Mouse (Mus musculus): Measurements from ENCODE around the gene Cercam. TPM values are rescaled to one million over a fixed set of nuclear protein-coding genes. Genes with fewer than 3 reads are reported as not detected.
A peak's percentile ranks its signal among the peaks of the same experiment; 100 is the strongest.

The Cercam gene
- polyA plus RNA-seq, 2 experiments = 28.1 to 53.7 TPM

- no peaks in the 10 kb centered on the region for H3K4me1 ChIP-seq (ENCODE audit: control insufficient read depth, insufficient read depth, low read length)
- H3K4me2 ChIP-seq (replicated peaks; ENCODE audit: low read depth, low read length, severe bottlenecking) = no peak overlapping the region
- no peak overlapping the region for H3K4me3 ChIP-seq (replicated peaks; ENCODE audit: low read length)
- no peak overlapping the region for H3K9ac ChIP-seq (ENCODE audit: low read depth, low read length, severe bottlenecking)
- no peak for ATAC-seq (ENCODE audit: low FRiP score, low read depth)
- H3K9me3 ChIP-seq (ENCODE audit: control insufficient read depth, low read length) = no peaks in the 10 kb centered on the region
- peaks cover 68% of the 10 kb centered on the region for H3K36me3 ChIP-seq (ENCODE audit: control insufficient read depth, insufficient read depth, low read length)
- no peak for TF ChIP-seq POLR2A (IDR thresholded peaks at IDR 0.05; ENCODE audit: borderline replicate concordance, extremely low read depth, insufficient read depth, insufficient read length)
- peaks cover 15% of the 10 kb centered on the region for H3K27me3 ChIP-seq (ENCODE audit: control insufficient read depth, insufficient read depth, low read length)
- H3K27ac ChIP-seq (replicated peaks; ENCODE audit: low read depth, low read length) = no peak overlapping the region
- WGBS = 61% methylated on average over 4 of the region's 4 CpGs
- DNase-seq (ENCODE audit: low spot score) = no peak
Measured at GRCm38 (mm10) chr2:29839460-29839859, 29.5 kb upstream of the Cercam start.

- DNase-seq (ENCODE audit: low spot score) (no peak), ATAC-seq (ENCODE audit: low FRiP score, low read depth) (no peak)
- Histone ChIP-seq H3K27ac (replicated peaks; ENCODE audit: low read depth, low read length) (no peak overlapping the region), H3K27me3 (ENCODE audit: control insufficient read depth, insufficient read depth, low read length) (peaks cover 46% of the 10 kb centered on the region), H3K9ac (ENCODE audit: low read depth, low read length, severe bottlenecking) (no peak overlapping the region), H3K4me2 (replicated peaks; ENCODE audit: low read depth, low read length, severe bottlenecking) (no peak overlapping the region), H3K4me3 (replicated peaks; ENCODE audit: low read length) (no peak overlapping the region), H3K4me1 (ENCODE audit: control insufficient read depth, insufficient read depth, low read length) (peaks cover 7% of the 10 kb centered on the region), H3K36me3 (ENCODE audit: control insufficient read depth, insufficient read depth, low read length) (peaks cover 46% of the 10 kb centered on the region), H3K9me3 (ENCODE audit: control insufficient read depth, low read length) (no peaks in the 10 kb centered on the region)
- TF ChIP-seq POLR2A (IDR thresholded peaks at IDR 0.05; ENCODE audit: borderline replicate concordance, extremely low read depth, insufficient read depth, insufficient read length) = no peak
- 74% methylated on average over 9 of the region's 9 CpGs for WGBS
Measured at GRCm38 (mm10) chr2:29843231-29844105, 25.5 kb upstream of the Cercam start.

- Histone ChIP-seq H3K4me3 (replicated peaks; ENCODE audit: low read length) (no peak overlapping the region), H3K9me3 (ENCODE audit: control insufficient read depth, low read length) (no peaks in the 10 kb centered on the region), H3K4me2 (replicated peaks; ENCODE audit: low read depth, low read length, severe bottlenecking) (no peak overlapping the region), H3K27me3 (ENCODE audit: control insufficient read depth, insufficient read depth, low read length) (peaks cover 46% of the 10 kb centered on the region), H3K9ac (ENCODE audit: low read depth, low read length, severe bottlenecking) (no peak overlapping the region), H3K4me1 (ENCODE audit: control insufficient read depth, insufficient read depth, low read length) (peaks cover 7% of the 10 kb centered on the region), H3K27ac (replicated peaks; ENCODE audit: low read depth, low read length) (no peak overlapping the region), H3K36me3 (ENCODE audit: control insufficient read depth, insufficient read depth, low read length) (peaks cover 41% of the 10 kb centered on the region)
- WGBS = 81% methylated on average over 2 of the region's 2 CpGs
- ATAC-seq (ENCODE audit: low FRiP score, low read depth) (no peak), DNase-seq (ENCODE audit: low spot score) (no peak)
- TF ChIP-seq POLR2A (IDR thresholded peaks at IDR 0.05; ENCODE audit: borderline replicate concordance, extremely low read depth, insufficient read depth, insufficient read length) = no peak
Measured at GRCm38 (mm10) chr2:29844115-29844514, 24.8 kb upstream of the Cercam start.

GRCm38 (mm10) chr2:29844661-29845060 lies 24.3 kb upstream of the Cercam start:
- no peak for ATAC-seq (ENCODE audit: low FRiP score, low read depth)
- H3K36me3 ChIP-seq (ENCODE audit: control insufficient read depth, insufficient read depth, low read length) = peaks cover 41% of the 10 kb centered on the region

GRCm38 (mm10) chr2:29845636-29846035 lies 23.3 kb upstream of the Cercam start:
- H3K4me3 ChIP-seq (replicated peaks; ENCODE audit: low read length) = peak overlapping the region; percentile 26
- peak overlapping the region; percentile 43 for H3K4me2 ChIP-seq (replicated peaks; ENCODE audit: low read depth, low read length, severe bottlenecking)
- ATAC-seq (ENCODE audit: low FRiP score, low read depth) (no peak), DNase-seq (ENCODE audit: low spot score) (no peak)
- H3K27ac ChIP-seq (replicated peaks; ENCODE audit: low read depth, low read length) = no peak overlapping the region
- 11% methylated on average over 25 of the region's 25 CpGs for WGBS
- H3K27me3 ChIP-seq (ENCODE audit: control insufficient read depth, insufficient read depth, low read length) = peaks cover 46% of the 10 kb centered on the region
- H3K9ac ChIP-seq (ENCODE audit: low read depth, low read length, severe bottlenecking) = peak overlapping the region; percentile 34; the same call in 1 of the 2 replicates
- no peaks in the 10 kb centered on the region for H3K9me3 ChIP-seq (ENCODE audit: control insufficient read depth, low read length)
- no peak for TF ChIP-seq POLR2A (IDR thresholded peaks at IDR 0.05; ENCODE audit: borderline replicate concordance, extremely low read depth, insufficient read depth, insufficient read length)
- H3K36me3 ChIP-seq (ENCODE audit: control insufficient read depth, insufficient read depth, low read length) = peaks cover 39% of the 10 kb centered on the region
- H3K4me1 ChIP-seq (ENCODE audit: control insufficient read depth, insufficient read depth, low read length) = peaks cover 7% of the 10 kb centered on the region

More at GRCm38 (mm10) chr2:29844661-29845060, 24.3 kb upstream of the Cercam start:
- no peak for TF ChIP-seq POLR2A (IDR thresholded peaks at IDR 0.05; ENCODE audit: borderline replicate concordance, extremely low read depth, insufficient read depth, insufficient read length)
- H3K27ac ChIP-seq (replicated peaks; ENCODE audit: low read depth, low read length) = no peak overlapping the region
- peaks cover 46% of the 10 kb centered on the region for H3K27me3 ChIP-seq (ENCODE audit: control insufficient read depth, insufficient read depth, low read length)
- H3K4me2 ChIP-seq (replicated peaks; ENCODE audit: low read depth, low read length, severe bottlenecking) = no peak overlapping the region
- H3K9ac ChIP-seq (ENCODE audit: low read depth, low read length, severe bottlenecking) = no peak overlapping the region
- no peaks in the 10 kb centered on the region for H3K9me3 ChIP-seq (ENCODE audit: control insufficient read depth, low read length)
- peaks cover 7% of the 10 kb centered on the region for H3K4me1 ChIP-seq (ENCODE audit: control insufficient read depth, insufficient read depth, low read length)
- WGBS = 23% methylated on average over 3 of the region's 3 CpGs
- no peak for DNase-seq (ENCODE audit: low spot score)
- no peak overlapping the region for H3K4me3 ChIP-seq (replicated peaks; ENCODE audit: low read length)

Data from limb, embryonic 14.5 days (tissue).